Mouse (Mus musculus) layer of hippocampus, adult 9-11 months (tissue): ENCODE measurements around the gene Asb18.

Experiments
- DNase-seq: peaks from one replicate; pipeline ENCODE4 v3.0.0; 2022

Gene Asb18

GRCm38 (mm10) chr1:89932021-89932423 is 82.4 kb downstream of the Asb18 start:
- DNase-seq = no peak

- DNase-seq = no peak
Measured at GRCm38 (mm10) chr1:89931120-89931519, 83.3 kb downstream of the Asb18 start, which contains the start of gene Gbx2. TSS of gene Gbx2 (minus strand) at chr1:89931179.

GRCm38 (mm10) chr1:89930551-89930950 is 83.9 kb downstream of the Asb18 start:
- DNase-seq = no peak

- no peak for DNase-seq
Measured at GRCm38 (mm10) chr1:89929721-89930505, 84.6 kb downstream of the Asb18 start.

- DNase-seq = no peak
Measured at GRCm38 (mm10) chr1:89929181-89929580, 85.3 kb downstream of the Asb18 start.

GRCm38 (mm10) chr1:89928676-89929075 is 85.8 kb downstream of the Asb18 start:
- DNase-seq = no peak

- DNase-seq = no peak
Measured at GRCm38 (mm10) chr1:89927061-89927661, 87.3 kb downstream of the Asb18 start.

GRCm38 (mm10) chr1:89926583-89927060 is 87.8 kb downstream of the Asb18 start:
- no peak for DNase-seq

- DNase-seq = no peak
Measured at GRCm38 (mm10) chr1:89925501-89926190, 88.8 kb downstream of the Asb18 start.

- DNase-seq = no peak
Measured at GRCm38 (mm10) chr1:89923642-89924020, 90.8 kb downstream of the Asb18 start.

GRCm38 (mm10) chr1:89922883-89923641 is 91.4 kb downstream of the Asb18 start:
- no peak for DNase-seq

- no peak for DNase-seq
Measured at GRCm38 (mm10) chr1:89922282-89922681, 92.2 kb downstream of the Asb18 start.

GRCm38 (mm10) chr1:89921806-89922205 is 92.7 kb downstream of the Asb18 start:
- DNase-seq = no peak

GRCm38 (mm10) chr1:89919206-89919605 is 95.3 kb downstream of the Asb18 start:
- DNase-seq = no peak

- no peak for DNase-seq
Measured at GRCm38 (mm10) chr1:89918111-89918510, 96.4 kb downstream of the Asb18 start.

- DNase-seq = no peak
Measured at GRCm38 (mm10) chr1:89913611-89914010, 100.9 kb downstream of the Asb18 start.

GRCm38 (mm10) chr1:89912392-89912791 is 102.1 kb downstream of the Asb18 start:
- no peak for DNase-seq

GRCm38 (mm10) chr1:89909796-89910195 is 104.7 kb downstream of the Asb18 start:
- no peak for DNase-seq

GRCm38 (mm10) chr1:89902641-89903040 is 111.8 kb downstream of the Asb18 start:
- DNase-seq = no peak

GRCm38 (mm10) chr1:89902236-89902635 is 112.2 kb downstream of the Asb18 start:
- no peak for DNase-seq

- DNase-seq = no peak
Measured at GRCm38 (mm10) chr1:89901381-89901780, 113.1 kb downstream of the Asb18 start.
